9 mouse cellular contexts compared by ENCODE assay signal in the genomic region with DNA sequence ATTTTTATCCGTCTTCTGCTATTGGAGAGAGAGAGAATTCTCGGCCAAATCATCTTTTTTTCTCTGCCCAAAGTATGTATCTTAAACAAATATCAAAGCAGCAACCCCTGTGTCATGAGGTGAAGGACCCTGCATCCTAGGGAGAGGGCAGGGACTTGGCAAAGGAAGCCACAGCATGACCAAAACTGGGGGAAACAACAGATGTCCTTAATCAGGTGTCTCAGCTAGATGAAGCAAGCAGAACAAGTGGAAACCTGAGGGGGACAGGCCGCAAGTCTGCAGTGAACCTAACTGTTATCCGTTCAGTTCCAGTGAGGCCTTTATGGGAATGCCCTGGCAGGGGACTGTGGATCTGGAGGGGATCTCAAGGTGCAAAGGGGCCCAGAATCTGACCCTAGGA. TPM values are rescaled to one million over a fixed set of nuclear protein-coding genes. Genes with fewer than 3 reads are reported as not detected.
A peak's percentile ranks its signal among the peaks of the same experiment; 100 is the strongest.
DNase-seq lines count a peak whose midpoint lies in the region; ATAC-seq and TF ChIP-seq lines count a peak whose summit lies in the region.
"Had no signal": no experiment of that assay in that cellular context is flagged by ENCODE, and none has a peak within 500 bp of the region (broad histone marks: within the 10 kb centered on the region; RNA-seq: fewer than 3 reads in every experiment).

No protein-coding gene starts in this region.

- intact Hi-C loops in left cerebral cortex, adult 2 months (cut with DNase I), result no loop called here

- DNase-seq in left cerebral cortex, adult 2 months (ENCODE audit: extremely low spot score in 1 of 2, low spot score in 2 of 2), result no peak
- DNase-seq in left cerebral cortex, adult 8-10 months (ENCODE audit: low spot score in 2 of 2), result no peak
- DNase-seq in ovary, adult 18-20 months (ENCODE audit: low spot score), result no peak
- DNase-seq in ovary, postnatal 10 days (ENCODE audit: low spot score), result no peak
- DNase-seq in cerebellum, postnatal 25 days, result no peak
- DNase-seq: right cerebral cortex, postnatal 4 days had no signal

- peak overlapping the region; percentile 97 for H3K4me2 ChIP-seq in intestine, postnatal 0 days (replicated peaks; ENCODE audit: low read depth)
- peak overlapping the region; percentile 67 for H3K4me2 ChIP-seq in neural tube, embryonic 14.5 days (ENCODE audit: low read depth, low read length)

- no peaks in the 10 kb centered on the region for H3K27me3 ChIP-seq in intestine, postnatal 0 days (replicated peaks; ENCODE audit: control insufficient read depth, insufficient read depth, low read length)
- no peaks in the 10 kb centered on the region for H3K27me3 ChIP-seq in neural tube, embryonic 14.5 days (ENCODE audit: control insufficient read depth, insufficient read depth, low read length)

- TF ChIP-seq POLR2A in embryonic fibroblast, embryonic 13.5 days (IDR thresholded peaks at IDR 0.05; ENCODE audit: low read depth, low read length), result no peak

- H3K4me1 ChIP-seq in embryonic fibroblast, embryonic 13.5 days (ENCODE audit: control insufficient read depth, insufficient read depth, low read length), result peaks cover 3% of the 10 kb centered on the region; the same call in 1 of the 2 replicates
- peaks cover 4% of the 10 kb centered on the region for H3K4me1 ChIP-seq in intestine, postnatal 0 days (replicated peaks; ENCODE audit: control insufficient read depth, insufficient read depth, low read length)
- peaks cover 29% of the 10 kb centered on the region for H3K4me1 ChIP-seq in neural tube, embryonic 14.5 days (ENCODE audit: control insufficient read depth, insufficient read depth, low read length)

- 79% methylated on average over 4 of the region's 4 CpGs for WGBS in intestine, postnatal 0 days
- WGBS in neural tube, embryonic 14.5 days, result 93% methylated on average over 4 of the region's 4 CpGs

- TF ChIP-seq CTCF in left cerebral cortex, adult 2 months (IDR thresholded peaks at IDR 0.05), result no peak
- no peak for TF ChIP-seq CTCF in embryonic fibroblast, embryonic 13.5 days (IDR thresholded peaks at IDR 0.05; ENCODE audit: borderline replicate concordance, insufficient read depth, low read length)
- TF ChIP-seq CTCF in intestine, postnatal 0 days (IDR thresholded peaks at IDR 0.05; ENCODE audit: low read depth), result no peak

- peak overlapping the region; percentile 88 for H3K27ac ChIP-seq in left cerebral cortex, adult 2 months
- no peak overlapping the region for H3K27ac ChIP-seq in embryonic fibroblast, embryonic 13.5 days (ENCODE audit: insufficient read depth, low read length)
- peak overlapping the region; percentile 86; the same call in 1 of the 2 replicates for H3K27ac ChIP-seq in intestine, postnatal 0 days (ENCODE audit: low read depth, low read length)
- no peak overlapping the region for H3K27ac ChIP-seq in neural tube, embryonic 14.5 days (ENCODE audit: low read depth, low read length)

- H3K36me3 ChIP-seq in intestine, postnatal 0 days (ENCODE audit: control insufficient read depth, insufficient read depth), result peaks cover 4% of the 10 kb centered on the region; the same call in 1 of the 2 replicates
- H3K36me3 ChIP-seq in neural tube, embryonic 14.5 days (ENCODE audit: control insufficient read depth, insufficient read depth, low read length), result no peaks in the 10 kb centered on the region; the same call in 1 of the 2 replicates

- no peak for ATAC-seq in intestine, postnatal 0 days
- ATAC-seq in neural tube, embryonic 14.5 days (ENCODE audit: low read depth), result no peak

- no peaks in the 10 kb centered on the region for H3K9me3 ChIP-seq in intestine, postnatal 0 days (ENCODE audit: control insufficient read depth)
- no peaks in the 10 kb centered on the region for H3K9me3 ChIP-seq in neural tube, embryonic 14.5 days (ENCODE audit: control insufficient read depth, low read length)

- peak overlapping the region; percentile 85; the same call in 1 of the 2 replicates for H3K9ac ChIP-seq in intestine, postnatal 0 days (ENCODE audit: low read depth, low read length)
- H3K9ac ChIP-seq in neural tube, embryonic 14.5 days (replicated peaks; ENCODE audit: low read depth, low read length), result peak overlapping the region; percentile 95; the same call in 1 of the 2 replicates

- peak overlapping the region; percentile 79 for H3K4me3 ChIP-seq in left cerebral cortex, adult 2 months
- H3K4me3 ChIP-seq in embryonic fibroblast, embryonic 13.5 days (ENCODE audit: insufficient read depth, low read length), result 0 out of 2 replicates have a peak overlapping the region, but pooled peaks have one; percentile 60
- peak overlapping the region; percentile 77; the same call in 1 of the 2 replicates for H3K4me3 ChIP-seq in intestine, postnatal 0 days (ENCODE audit: low read depth, low read length)
- peak overlapping the region; percentile 94 for H3K4me3 ChIP-seq in neural tube, embryonic 14.5 days (ENCODE audit: low read depth, low read length)

RNA-seq across cellular contexts. Expression of a gene that starts 2.4 kb away (rescaled TPM):
- 10 to 100 TPM; 75.4 to 80.4 TPM for total RNA-seq in left cerebral cortex, adult 2 months (2021)
- total RNA-seq in left cerebral cortex, adult 8-10 months (2022), result 10 to 100 TPM; 59.2 to 67.2 (median 66.3) TPM
- 22.3 and 23.1 TPM in 2 replicates for polyA plus RNA-seq in embryonic fibroblast, embryonic 13.5 days (2011; ENCODE audit: insufficient read length, low read depth, missing spikeins)
- 6.0 and 6.4 TPM in 2 replicates for polyA plus RNA-seq in intestine, postnatal 0 days (2015; fragmentation: Nextera tagmentation; extraction: Ambion mirVana)
- 52.6 and 55.7 TPM in 2 replicates for polyA plus RNA-seq in neural tube, embryonic 14.5 days (2014; fragmentation: Nextera tagmentation; extraction: Ambion mirVana)

RNA-seq across cellular contexts. Expression of a gene that starts 27.0 kb away (rescaled TPM):
- total RNA-seq in left cerebral cortex, adult 2 months (2021), result 10 to 100 TPM; 21.9 to 24.0 TPM
- 10 to 100 TPM; 18.6 to 25.2 (median 19.7) TPM for total RNA-seq in left cerebral cortex, adult 8-10 months (2022)
- polyA plus RNA-seq in embryonic fibroblast, embryonic 13.5 days (2011; ENCODE audit: insufficient read length, low read depth, missing spikeins), result 20.4 and 21.7 TPM in 2 replicates
- polyA plus RNA-seq in intestine, postnatal 0 days (2015; fragmentation: Nextera tagmentation; extraction: Ambion mirVana), result 30.5 and 32.1 TPM in 2 replicates
- 12.1 and 13.6 TPM in 2 replicates for polyA plus RNA-seq in neural tube, embryonic 14.5 days (2014; fragmentation: Nextera tagmentation; extraction: Ambion mirVana)

RNA-seq across cellular contexts. Expression of a gene that starts 32.1 kb away (rescaled TPM):
- 10 to 100 TPM in 1 of 2 experiments, 1 to 10 TPM in 1; 7.9 to 10.4 TPM for total RNA-seq in left cerebral cortex, adult 2 months (2021)
- total RNA-seq in left cerebral cortex, adult 8-10 months (2022), result 10 to 100 TPM; 12.1 to 15.6 (median 13.6) TPM
- 29.3 and 36.1 TPM in 2 replicates for polyA plus RNA-seq in embryonic fibroblast, embryonic 13.5 days (2011; ENCODE audit: insufficient read length, low read depth, missing spikeins)
- polyA plus RNA-seq in intestine, postnatal 0 days (2015; fragmentation: Nextera tagmentation; extraction: Ambion mirVana), result 50.0 and 52.2 TPM in 2 replicates
- 7.9 and 9.2 TPM in 2 replicates for polyA plus RNA-seq in neural tube, embryonic 14.5 days (2014; fragmentation: Nextera tagmentation; extraction: Ambion mirVana)

RNA-seq across cellular contexts. Expression of a gene that starts 32.3 kb away (rescaled TPM):
- total RNA-seq in left cerebral cortex, adult 2 months (2021), result under 1 TPM; 0.59 to 0.91 TPM
- total RNA-seq in left cerebral cortex, adult 8-10 months (2022), result 1 to 10 TPM; 1.3 to 1.9 (median 1.6) TPM
- polyA plus RNA-seq in embryonic fibroblast, embryonic 13.5 days (2011; ENCODE audit: insufficient read length, low read depth, missing spikeins), result 16.3 and 23.9 TPM in 2 replicates
- polyA plus RNA-seq in intestine, postnatal 0 days (2015; fragmentation: Nextera tagmentation; extraction: Ambion mirVana), result 10.5 and 12.2 TPM in 2 replicates
- polyA plus RNA-seq in neural tube, embryonic 14.5 days (2014; fragmentation: Nextera tagmentation; extraction: Ambion mirVana), result 3.6 and 4.3 TPM in 2 replicates

RNA-seq across cellular contexts. Expression of a gene that starts 36.9 kb away (rescaled TPM):
- 100 to 1,000 TPM; 106 to 114 TPM for total RNA-seq in left cerebral cortex, adult 2 months (2021)
- 100 to 1,000 TPM; 103 to 121 (median 118) TPM for total RNA-seq in left cerebral cortex, adult 8-10 months (2022)
- 47.4 and 53.1 TPM in 2 replicates for polyA plus RNA-seq in embryonic fibroblast, embryonic 13.5 days (2011; ENCODE audit: insufficient read length, low read depth, missing spikeins)
- 11.0 and 13.1 TPM in 2 replicates for polyA plus RNA-seq in intestine, postnatal 0 days (2015; fragmentation: Nextera tagmentation; extraction: Ambion mirVana)
- 46.2 and 50.4 TPM in 2 replicates for polyA plus RNA-seq in neural tube, embryonic 14.5 days (2014; fragmentation: Nextera tagmentation; extraction: Ambion mirVana)

Comparison
In these comparisons a context has a peak if more than half of its experiments do, and no peak if none do; other contexts are left out.
1. H3K27ac ChIP-seq: peak in left cerebral cortex, adult 2 months (single experiment) and intestine, postnatal 0 days (single experiment); none in embryonic fibroblast, embryonic 13.5 days (single experiment) and neural tube, embryonic 14.5 days (single experiment).
2. Peak in every context shown above with its lines, with median percentiles within 50 percentile points of each other: H3K4me3 ChIP-seq.